Mouse (Mus musculus) intestine, postnatal 0 days (tissue): Measurements from ENCODE around the gene Hnrnpf. TPM values are rescaled to one million over a fixed set of nuclear protein-coding genes. Genes with fewer than 3 reads are reported as not detected.

ENCODE experiments used
- ATAC-seq: fragments of 200-750 bp; cut with Nextera tagmentation; 2 replicates; pipeline ENCODE4 v1.8.0; 2017; ENCODE audit warnings: mild to moderate bottlenecking, moderate TSS enrichment, moderate library complexity
- H3K27ac ChIP-seq: fragments of 300-500 bp; sonication (generic); 2 replicates; pipeline ENCODE4 v1.5.1; 2014; ENCODE audit warnings: mild to moderate bottlenecking, low read depth, low read length, moderate library complexity
- H3K27me3 ChIP-seq: fragments of 300-500 bp; sonication (generic); replicated peaks from 2 replicates; pipeline ENCODE4 v1.6.1; 2014; ENCODE audit warnings: low read length, mixed read lengths; ENCODE audit not compliant: control insufficient read depth, insufficient read depth
- H3K36me3 ChIP-seq: fragments of 300-500 bp; sonication (generic); 2 replicates; pipeline ENCODE4 v1.6.1; 2014; ENCODE audit warnings: mild to moderate bottlenecking, moderate library complexity; ENCODE audit not compliant: control insufficient read depth, insufficient read depth
- H3K4me1 ChIP-seq: fragments of 300-500 bp; sonication (generic); replicated peaks from 2 replicates; pipeline ENCODE4 v1.6.1; 2014; ENCODE audit warnings: antibody characterized with exemption, low read length, mixed read lengths; ENCODE audit not compliant: control insufficient read depth, insufficient read depth
- H3K4me2 ChIP-seq: fragments of 300-500 bp; sonication (generic); replicated peaks from 2 replicates; pipeline ENCODE4 v1.6.1; 2014; ENCODE audit warnings: low read depth, mild to moderate bottlenecking, moderate library complexity
- H3K4me3 ChIP-seq: fragments of 300-500 bp; sonication (generic); 2 replicates; pipeline ENCODE4 v1.5.1; 2014; ENCODE audit warnings: low read depth, low read length
- H3K9ac ChIP-seq: fragments of 300-500 bp; sonication (generic); 2 replicates; pipeline ENCODE4 v1.6.1; 2014; ENCODE audit warnings: mild to moderate bottlenecking, low read depth, low read length
- H3K9me3 ChIP-seq: fragments of 300-500 bp; sonication (generic); 2 replicates; pipeline ENCODE4 v1.6.1; 2016; ENCODE audit warnings: mixed run types; ENCODE audit not compliant: control insufficient read depth
- CTCF ChIP-seq: sonication (generic); IDR thresholded peaks from 2 replicates; pipeline ENCODE4 v1.5.1; 2016; ENCODE audit warnings: low read depth, mild to moderate bottlenecking, control low read depth, antibody characterized with exemption, moderate library complexity
- WGBS: fragments of 180-500 bp; shearing (Covaris S2); extraction: QIAGEN DNeasy Blood & Tissue Kit; methylation state at CpG from one replicate; pipeline ENCODE4 v1.1.7; 2014; 5-methylcytosine and 5-hydroxymethylcytosine counted together
- polyA plus RNA-seq: library from polyadenylated mRNA; unstranded; fragments of >200 nt; fragmentation: Nextera tagmentation; extraction: Ambion mirVana; gene quantifications from 2 replicates; pipeline ENCODE4 v1.2.1, GENCODE M21; 2015

Hnrnpf gene
- 340 and 353 TPM in 2 replicates for polyA plus RNA-seq

DNA sequence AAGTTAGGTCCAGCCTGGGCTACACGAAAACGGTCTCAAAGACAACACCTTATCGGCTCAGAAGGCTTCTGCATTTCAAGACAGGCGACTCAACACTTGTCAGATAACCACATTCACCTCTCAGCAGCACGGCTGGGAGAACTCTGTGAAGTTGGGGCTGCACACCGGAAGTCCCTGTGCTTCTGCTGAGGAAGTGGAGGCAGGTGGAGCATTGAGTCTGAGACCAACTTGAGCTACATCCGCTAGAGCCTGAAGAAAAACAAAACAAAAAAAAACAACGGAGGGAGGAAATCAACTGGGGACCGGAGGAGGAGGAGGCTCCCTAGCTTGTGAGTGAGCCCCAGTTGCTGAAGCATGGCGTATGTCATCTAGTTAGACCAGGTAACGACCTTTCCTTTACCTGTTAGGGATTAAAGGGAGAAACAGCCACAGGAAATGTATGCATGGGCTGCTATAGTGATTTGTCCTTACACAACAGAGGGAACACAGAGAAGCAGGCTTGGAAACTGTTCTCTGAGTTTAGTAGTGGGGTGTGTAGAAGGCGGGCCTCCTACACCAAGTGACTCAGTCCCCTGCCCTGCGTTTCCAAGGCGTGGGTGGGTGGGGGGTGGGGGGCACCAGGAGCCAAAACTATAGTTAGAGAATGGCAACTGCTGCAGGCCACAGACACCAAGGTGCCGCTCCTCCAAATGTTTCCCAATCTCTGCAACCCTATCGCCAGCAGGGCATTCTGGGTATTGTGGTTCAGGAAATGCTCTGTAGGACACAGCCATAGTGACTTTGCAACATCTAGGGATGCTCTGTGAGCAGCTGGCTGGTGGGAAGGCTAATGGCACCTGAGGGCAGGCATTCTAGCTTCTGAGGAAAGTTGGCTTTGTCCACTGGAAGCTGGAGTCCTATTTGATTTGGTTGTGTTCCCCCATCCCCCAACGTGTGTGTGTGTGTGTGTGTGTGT, at the start of gene Hnrnpf:
TSS of gene Hnrnpf (plus strand) at position 199 of the 955 bp plus-strand sequence.
- ATAC-seq = no peak
- no peaks in the 10 kb centered on the region for H3K27me3 ChIP-seq
- no peak for TF ChIP-seq CTCF
- no peaks in the 10 kb centered on the region for H3K4me1 ChIP-seq
- no peaks in the 10 kb centered on the region for H3K36me3 ChIP-seq
- no peak within 1 kb of the TSS for H3K4me2 ChIP-seq
- 73% methylated on average over 17 of the region's 17 CpGs for WGBS
- no peak within 1 kb of the TSS for H3K27ac ChIP-seq
- no peak within 1 kb of the TSS for H3K4me3 ChIP-seq
- H3K9me3 ChIP-seq = no peaks in the 10 kb centered on the region
- H3K9ac ChIP-seq = no peak within 1 kb of the TSS

DNA sequence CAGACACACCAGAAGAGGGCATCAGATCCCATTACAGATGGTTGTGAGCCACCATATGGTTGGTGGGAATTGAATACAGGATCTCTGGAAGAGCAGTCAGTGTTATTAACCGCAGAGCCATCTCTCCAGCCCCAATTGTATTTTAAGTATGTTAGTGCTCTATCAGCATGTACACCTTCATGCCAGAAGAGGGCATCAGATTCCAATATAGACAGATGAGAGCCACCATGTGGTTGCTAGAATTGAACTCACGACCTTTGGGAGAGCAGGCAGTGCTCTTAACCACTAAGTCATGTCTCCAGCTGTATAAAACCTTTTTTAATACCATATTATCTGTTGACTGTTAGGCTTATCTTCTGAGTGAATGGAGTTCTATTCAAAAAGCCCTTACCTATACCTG, 48.4 kb upstream of the Hnrnpf start:
- Histone ChIP-seq H3K36me3 (peaks cover 9% of the 10 kb centered on the region; the same call in 1 of the 2 replicates), H3K27ac (no peak overlapping the region), H3K27me3 (no peaks in the 10 kb centered on the region), H3K9ac (no peak overlapping the region), H3K4me2 (no peak overlapping the region), H3K4me3 (no peak overlapping the region), H3K4me1 (no peaks in the 10 kb centered on the region), H3K9me3 (no peaks in the 10 kb centered on the region)
- peak; percentile 56 for TF ChIP-seq CTCF
- ATAC-seq = no peak
- 60% methylated on average over 2 of the region's 2 CpGs for WGBS

DNA sequence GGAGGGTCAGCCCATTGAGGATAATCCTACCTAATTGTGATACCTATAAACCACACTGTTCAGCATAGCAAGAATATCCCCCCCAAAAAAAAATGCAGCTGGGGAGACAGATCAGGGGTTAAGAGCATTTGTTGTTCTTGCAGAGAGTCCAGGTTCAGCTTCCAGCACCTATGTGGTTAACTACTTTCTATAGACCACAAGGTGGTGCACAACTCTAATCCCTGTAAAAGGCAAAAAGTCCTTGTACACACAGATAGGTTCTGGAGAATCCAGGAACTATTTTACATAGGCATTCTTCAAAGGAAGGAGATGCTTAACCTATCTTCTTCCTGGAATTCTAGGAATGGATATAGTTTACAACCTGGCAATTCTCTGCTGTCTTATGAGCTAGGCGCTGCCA, 42.1 kb upstream of the Hnrnpf start:
- Histone ChIP-seq H3K9ac (no peak overlapping the region), H3K4me2 (no peak overlapping the region), H3K27me3 (no peaks in the 10 kb centered on the region), H3K9me3 (no peaks in the 10 kb centered on the region), H3K27ac (no peak overlapping the region), H3K36me3 (no peaks in the 10 kb centered on the region), H3K4me1 (no peaks in the 10 kb centered on the region), H3K4me3 (no peak overlapping the region)
- WGBS = 37% methylated on average over 1 of the region's 1 CpGs
- no peak for ATAC-seq
- TF ChIP-seq CTCF = peak; percentile 66

DNA sequence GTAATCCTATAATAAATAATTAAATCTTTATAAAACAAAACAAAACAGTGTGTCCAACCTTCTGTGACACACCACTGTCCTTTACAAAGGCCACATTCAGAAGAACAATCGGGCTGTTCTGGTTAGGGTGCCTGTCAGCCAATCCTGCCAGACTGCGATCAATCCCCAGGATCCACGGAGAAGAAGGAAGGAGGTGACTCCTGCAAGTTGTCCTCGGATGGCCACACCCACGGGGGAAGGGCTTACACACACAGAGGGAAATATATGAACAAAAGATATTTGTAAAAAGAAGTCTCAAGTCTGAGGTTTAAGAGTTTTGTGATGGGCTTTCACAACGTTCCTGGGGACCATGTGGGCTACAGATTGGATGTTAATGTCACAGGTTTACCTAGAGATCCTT, 38.3 kb upstream of the Hnrnpf start, which contains the start of gene Zfp239:
TSS of gene Zfp239 (plus strand) at position 253 of the 400 bp plus-strand sequence.
- no peak for TF ChIP-seq CTCF
- no peak within 1 kb of the TSS for H3K27ac ChIP-seq

DNA sequence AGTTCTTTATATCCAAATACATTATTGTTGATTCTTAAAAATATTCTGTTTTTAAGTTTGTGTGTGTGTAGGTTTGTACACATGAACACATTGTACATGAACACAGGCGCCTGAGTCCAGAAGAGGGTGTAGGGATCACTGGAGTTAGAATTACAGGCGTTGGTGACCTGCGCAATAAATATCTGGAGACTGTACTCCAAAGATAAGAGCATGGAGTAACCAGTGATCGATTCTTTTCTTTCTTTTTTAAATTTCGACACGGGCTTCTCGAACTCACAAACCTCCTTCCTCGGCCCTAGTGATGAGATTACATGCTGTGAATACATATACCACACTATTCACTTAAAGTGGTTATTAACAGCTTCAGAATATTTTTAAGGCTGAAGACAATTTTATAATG, 37.7 kb upstream of the Hnrnpf start:
- H3K4me3 ChIP-seq = peak overlapping the region; percentile 60
- H3K27me3 ChIP-seq = no peaks in the 10 kb centered on the region
- peak overlapping the region; percentile 89 for H3K4me2 ChIP-seq
- H3K36me3 ChIP-seq = no peaks in the 10 kb centered on the region
- WGBS = 53% methylated on average over 8 of the region's 8 CpGs
- H3K9ac ChIP-seq = no peak overlapping the region
- no peak overlapping the region for H3K27ac ChIP-seq
- H3K4me1 ChIP-seq = no peaks in the 10 kb centered on the region
- ATAC-seq = peak; percentile 50; the same call in 1 of the 2 replicates
- H3K9me3 ChIP-seq = no peaks in the 10 kb centered on the region
- no peak for TF ChIP-seq CTCF

More for the DNA sequence above, 38.3 kb upstream of the Hnrnpf start, which contains the start of gene Zfp239:
- Histone ChIP-seq H3K4me3 (peak within 1 kb of the TSS; percentile 60), H3K9ac (no peak within 1 kb of the TSS), H3K36me3 (no peaks in the 10 kb centered on the region), H3K4me1 (no peaks in the 10 kb centered on the region), H3K4me2 (peak within 1 kb of the TSS; percentile 89), H3K27me3 (no peaks in the 10 kb centered on the region), H3K9me3 (no peaks in the 10 kb centered on the region)
- peak; percentile 32; the same call in 1 of the 2 replicates for ATAC-seq
- WGBS = 41% methylated on average over 6 of the region's 6 CpGs

DNA sequence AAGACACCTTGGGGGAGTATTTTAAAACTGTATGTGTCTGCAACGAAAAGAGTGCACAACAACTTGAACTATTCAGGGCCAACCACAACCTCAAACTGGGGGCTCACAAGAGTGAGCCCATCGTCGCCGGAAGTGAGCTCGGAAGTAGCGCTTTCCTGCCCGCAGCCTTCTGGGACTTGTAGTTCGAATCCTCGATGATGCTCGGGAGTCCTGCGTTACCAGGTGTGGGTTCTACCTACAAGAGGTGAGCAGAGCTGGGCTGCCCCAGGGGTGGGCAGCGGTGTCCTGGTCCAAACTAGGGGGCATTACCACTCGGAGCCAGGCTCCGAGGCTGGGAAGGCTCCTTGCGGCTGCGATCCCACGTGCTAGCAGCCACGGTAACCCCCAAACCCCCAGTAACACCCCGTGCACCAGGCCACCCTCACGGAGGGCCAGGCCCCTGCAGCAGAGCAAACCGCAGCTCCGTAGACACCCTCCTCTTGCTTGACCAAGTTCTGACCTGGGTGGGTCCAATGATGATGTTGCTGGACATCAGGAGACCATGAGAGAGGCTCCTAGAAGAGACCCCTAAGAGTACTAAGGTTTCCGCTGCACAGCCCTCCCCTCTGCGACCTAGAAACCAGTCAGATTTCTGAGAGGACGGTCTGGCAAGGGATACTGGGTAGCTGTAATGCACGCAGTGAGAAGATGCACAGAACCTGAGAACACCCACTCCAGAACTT, 37.1 kb upstream of the Hnrnpf start:
- H3K27me3 ChIP-seq = no peaks in the 10 kb centered on the region
- H3K4me1 ChIP-seq = no peaks in the 10 kb centered on the region
- TF ChIP-seq CTCF = no peak
- H3K9ac ChIP-seq = no peak overlapping the region
- WGBS = 3% methylated on average over 26 of the region's 26 CpGs
- no peaks in the 10 kb centered on the region for H3K36me3 ChIP-seq
- ATAC-seq = peak; percentile 67
- no peak overlapping the region for H3K27ac ChIP-seq
- H3K9me3 ChIP-seq = no peaks in the 10 kb centered on the region
- peak overlapping the region; percentile 89 for H3K4me2 ChIP-seq
- H3K4me3 ChIP-seq = peak overlapping the region; percentile 60
